21 mouse cellular contexts compared by ENCODE assay signal in genomic region chr5:98523783-98524182, GRCm38 (mm10). TPM values are rescaled to one million over a fixed set of nuclear protein-coding genes. Genes with fewer than 3 reads are reported as not detected.
DNase-seq lines count a peak whose midpoint lies in the region; ATAC-seq and TF ChIP-seq lines count a peak whose summit lies in the region.
"Had no signal": no experiment of that assay in that cellular context is flagged by ENCODE, and none has a peak within 500 bp of the region (broad histone marks: within the 10 kb centered on the region; RNA-seq: fewer than 3 reads in every experiment).

No protein-coding gene starts in this region.

- H3K4me2 ChIP-seq in kidney, postnatal 0 days (ENCODE audit: low read length) = no peak overlapping the region
- H3K4me2 ChIP-seq in kidney, embryonic 16.5 days (replicated peaks; ENCODE audit: low read depth, low read length) = no peak overlapping the region
- H3K4me2 ChIP-seq in intestine, embryonic 15.5 days (replicated peaks) = no peak overlapping the region
- no peak overlapping the region for H3K4me2 ChIP-seq in intestine, embryonic 16.5 days (ENCODE audit: low read depth, low read length)
- no peak overlapping the region for H3K4me2 ChIP-seq in stomach, postnatal 0 days (replicated peaks; ENCODE audit: low read depth)
- H3K4me2 ChIP-seq: embryonic facial prominence, embryonic 13.5 days; forebrain, embryonic 12.5 days; heart, embryonic 11.5 days; heart, embryonic 15.5 days had no signal

- 71% methylated on average over 1 of the region's 1 CpGs for WGBS in kidney, postnatal 0 days
- WGBS in kidney, embryonic 16.5 days = 72% methylated on average over 1 of the region's 1 CpGs
- WGBS in intestine, embryonic 15.5 days = 78% methylated on average over 1 of the region's 1 CpGs
- 80% methylated on average over 1 of the region's 1 CpGs for WGBS in intestine, embryonic 16.5 days
- WGBS in stomach, postnatal 0 days = 67% methylated on average over 1 of the region's 1 CpGs

- H3K9ac ChIP-seq in kidney, postnatal 0 days (ENCODE audit: low read depth, low read length) = no peak overlapping the region
- no peak overlapping the region for H3K9ac ChIP-seq in kidney, embryonic 16.5 days (replicated peaks; ENCODE audit: low read length)
- H3K9ac ChIP-seq in intestine, embryonic 15.5 days = no peak overlapping the region
- H3K9ac ChIP-seq in intestine, embryonic 16.5 days (ENCODE audit: low read depth, low read length) = no peak overlapping the region
- H3K9ac ChIP-seq in stomach, postnatal 0 days (ENCODE audit: low read length) = no peak overlapping the region
- H3K9ac ChIP-seq: embryonic facial prominence, embryonic 13.5 days; forebrain, embryonic 12.5 days; heart, embryonic 15.5 days had no signal

- H3K36me3 ChIP-seq in kidney, postnatal 0 days (ENCODE audit: insufficient read depth, low read length) = no peaks in the 10 kb centered on the region
- H3K36me3 ChIP-seq in kidney, embryonic 16.5 days (ENCODE audit: insufficient read depth, low read length) = no peaks in the 10 kb centered on the region
- H3K36me3 ChIP-seq in intestine, embryonic 15.5 days = no peaks in the 10 kb centered on the region
- H3K36me3 ChIP-seq in intestine, embryonic 16.5 days (ENCODE audit: control insufficient read depth, insufficient read depth, low read length) = no peaks in the 10 kb centered on the region
- no peaks in the 10 kb centered on the region for H3K36me3 ChIP-seq in stomach, postnatal 0 days (ENCODE audit: control insufficient read depth, insufficient read depth, low read length)
- H3K36me3 ChIP-seq: embryonic facial prominence, embryonic 13.5 days; forebrain, embryonic 12.5 days; heart, embryonic 15.5 days had no signal

- TF ChIP-seq EP300 in stomach, postnatal 0 days (optimal IDR thresholded peaks at IDR 0.05) = no peak

- ATAC-seq in kidney, postnatal 0 days (replicated peaks; ENCODE audit: low FRiP score, low read depth) = peak; percentile 43; the same call in 1 of the 2 replicates
- no peak for ATAC-seq in kidney, embryonic 16.5 days (ENCODE audit: low FRiP score, low TSS enrichment)
- peak; percentile 85 for ATAC-seq in intestine, embryonic 15.5 days
- ATAC-seq in intestine, embryonic 16.5 days = peak; percentile 85
- ATAC-seq in stomach, postnatal 0 days (ENCODE audit: low FRiP score, low TSS enrichment) = peak; percentile 60; the same call in 1 of the 2 replicates
- ATAC-seq: forebrain, embryonic 16.5 days had no signal

- H3K4me3 ChIP-seq in kidney, postnatal 0 days (replicated peaks; ENCODE audit: low read depth, low read length) = no peak overlapping the region
- no peak overlapping the region for H3K4me3 ChIP-seq in kidney, embryonic 16.5 days (ENCODE audit: low read length)
- H3K4me3 ChIP-seq in intestine, embryonic 15.5 days (replicated peaks) = no peak overlapping the region
- H3K4me3 ChIP-seq in intestine, embryonic 16.5 days (ENCODE audit: low read length) = no peak overlapping the region
- no peak overlapping the region for H3K4me3 ChIP-seq in stomach, postnatal 0 days (ENCODE audit: low read depth, low read length)
- H3K4me3 ChIP-seq: embryonic facial prominence, embryonic 13.5 days; forebrain, embryonic 12.5 days; heart, adult 2 months; heart, embryonic 15.5 days had no signal

- no peak overlapping the region for H3K27ac ChIP-seq in kidney, postnatal 0 days
- H3K27ac ChIP-seq in kidney, embryonic 16.5 days (ENCODE audit: low read length) = no peak overlapping the region; the same call in 1 of the 2 replicates
- H3K27ac ChIP-seq in intestine, embryonic 15.5 days = no peak overlapping the region
- no peak overlapping the region for H3K27ac ChIP-seq in intestine, embryonic 16.5 days (ENCODE audit: low read length)
- H3K27ac ChIP-seq in stomach, postnatal 0 days (replicated peaks) = no peak overlapping the region
- H3K27ac ChIP-seq: embryonic facial prominence, embryonic 13.5 days; forebrain, embryonic 12.5 days; heart, adult 2 months; heart, embryonic 15.5 days had no signal

- H3K27me3 ChIP-seq in kidney, postnatal 0 days (ENCODE audit: insufficient read depth, low read length) = no peaks in the 10 kb centered on the region
- no peaks in the 10 kb centered on the region for H3K27me3 ChIP-seq in kidney, embryonic 16.5 days (ENCODE audit: insufficient read depth, low read length)
- no peaks in the 10 kb centered on the region for H3K27me3 ChIP-seq in intestine, embryonic 15.5 days (replicated peaks)
- no peaks in the 10 kb centered on the region for H3K27me3 ChIP-seq in intestine, embryonic 16.5 days (replicated peaks; ENCODE audit: control insufficient read depth, insufficient read depth, low read length)
- H3K27me3 ChIP-seq in stomach, postnatal 0 days (ENCODE audit: control insufficient read depth, insufficient read depth, low read length) = no peaks in the 10 kb centered on the region
- H3K27me3 ChIP-seq: embryonic facial prominence, embryonic 13.5 days; forebrain, embryonic 12.5 days; heart, embryonic 15.5 days had no signal

- no peaks in the 10 kb centered on the region for H3K9me3 ChIP-seq in kidney, postnatal 0 days (replicated peaks; ENCODE audit: low read length)
- 0 out of 2 replicates have a peak, but pooled peaks cover 2% of the 10 kb centered on the region for H3K9me3 ChIP-seq in kidney, embryonic 16.5 days (ENCODE audit: low read length)
- no peaks in the 10 kb centered on the region for H3K9me3 ChIP-seq in intestine, embryonic 15.5 days
- no peaks in the 10 kb centered on the region for H3K9me3 ChIP-seq in intestine, embryonic 16.5 days (ENCODE audit: control insufficient read depth, low read length)
- no peaks in the 10 kb centered on the region for H3K9me3 ChIP-seq in stomach, postnatal 0 days (ENCODE audit: control insufficient read depth, low read length)
- H3K9me3 ChIP-seq: embryonic facial prominence, embryonic 13.5 days; forebrain, embryonic 12.5 days; heart, embryonic 15.5 days had no signal

- H3K4me1 ChIP-seq in kidney, postnatal 0 days (replicated peaks; ENCODE audit: insufficient read depth, low read length) = no peaks in the 10 kb centered on the region
- H3K4me1 ChIP-seq in kidney, embryonic 16.5 days (ENCODE audit: insufficient read depth, low read length) = no peaks in the 10 kb centered on the region
- 0 out of 2 replicates have a peak, but pooled peaks cover 3% of the 10 kb centered on the region for H3K4me1 ChIP-seq in intestine, embryonic 15.5 days (replicated peaks)
- no peaks in the 10 kb centered on the region for H3K4me1 ChIP-seq in intestine, embryonic 16.5 days (ENCODE audit: control insufficient read depth, insufficient read depth, low read length)
- no peaks in the 10 kb centered on the region for H3K4me1 ChIP-seq in stomach, postnatal 0 days (replicated peaks; ENCODE audit: control insufficient read depth, insufficient read depth)
- H3K4me1 ChIP-seq: embryonic facial prominence, embryonic 13.5 days; forebrain, embryonic 12.5 days had no signal

- no peak for TF ChIP-seq CTCF in kidney, postnatal 0 days (IDR thresholded peaks at IDR 0.05; ENCODE audit: low read depth)
- TF ChIP-seq CTCF in stomach, postnatal 0 days (IDR thresholded peaks at IDR 0.05; ENCODE audit: low read depth) = no peak

- DNase-seq in kidney, postnatal 0 days (ENCODE audit: low spot score) = peak; percentile 24
- DNase-seq in stomach, postnatal 0 days (ENCODE audit: low spot score) = no peak
- DNase-seq in urinary bladder, postnatal 14 days (ENCODE audit: low spot score) = no peak
- DNase-seq: adrenal gland, adult 2 months; adrenal gland, postnatal 25 days; cerebellum, adult 18-20 months; cerebellum, adult 9-11 months; cerebellum, postnatal 36 days; gastrocnemius, postnatal 14 days; heart, adult 2 months; heart, postnatal 14 days had no signal

RNA-seq across cellular contexts. Expression of gene Gm11111, which starts 28.7 kb away (rescaled TPM):
- polyA plus RNA-seq in kidney, postnatal 0 days (2015; fragmentation: Nextera tagmentation; extraction: Ambion mirVana) = not detected in 2 replicates
- not detected in 2 replicates for polyA plus RNA-seq in kidney, embryonic 16.5 days (2015; fragmentation: Nextera tagmentation; extraction: Ambion mirVana)
- not detected in 2 replicates for polyA plus RNA-seq in intestine, embryonic 15.5 days (2015; fragmentation: Nextera tagmentation; extraction: Ambion mirVana)
- polyA plus RNA-seq in intestine, embryonic 16.5 days (2015; fragmentation: Nextera tagmentation; extraction: Ambion mirVana) = not detected in 2 replicates
- polyA plus RNA-seq in stomach, postnatal 0 days (2015; fragmentation: Nextera tagmentation; extraction: Ambion mirVana) = not detected in 2 replicates
- polyA plus RNA-seq: adrenal gland, adult 2 months; embryonic facial prominence, embryonic 13.5 days; forebrain, embryonic 12.5 days; forebrain, embryonic 16.5 days; frontal cortex, adult 2 months; gonadal fat pad, adult 2 months; heart, adult 2 months; heart, embryonic 11.5 days; heart, embryonic 15.5 days had no signal
